Mouse (Mus musculus) G1E (cell line): Measurements from ENCODE around the gene Ehd4.

Experiments
- CTCF ChIP-seq: IDR thresholded peaks from 2 replicates; pipeline ENCODE4 v1.5.1; 2012; ENCODE audit warnings: low read depth, low read length, inconsistent platforms, mixed read lengths
- GATA1 ChIP-seq: IDR thresholded peaks from 2 replicates; pipeline ENCODE4 v1.6.1; 2012; ENCODE audit warnings: borderline replicate concordance, low read length, inconsistent platforms, mixed read lengths
- GATA2 ChIP-seq: IDR thresholded peaks from 2 replicates; pipeline ENCODE4 v1.6.1; 2012; ENCODE audit warnings: low read depth, low read length, inconsistent platforms, borderline replicate concordance
- TAL1 ChIP-seq: conservative IDR thresholded peaks from 2 replicates; pipeline ENCODE4 v1.6.1; 2012; ENCODE audit warnings: low read depth, low read length, inconsistent platforms, mixed read lengths

DNA sequence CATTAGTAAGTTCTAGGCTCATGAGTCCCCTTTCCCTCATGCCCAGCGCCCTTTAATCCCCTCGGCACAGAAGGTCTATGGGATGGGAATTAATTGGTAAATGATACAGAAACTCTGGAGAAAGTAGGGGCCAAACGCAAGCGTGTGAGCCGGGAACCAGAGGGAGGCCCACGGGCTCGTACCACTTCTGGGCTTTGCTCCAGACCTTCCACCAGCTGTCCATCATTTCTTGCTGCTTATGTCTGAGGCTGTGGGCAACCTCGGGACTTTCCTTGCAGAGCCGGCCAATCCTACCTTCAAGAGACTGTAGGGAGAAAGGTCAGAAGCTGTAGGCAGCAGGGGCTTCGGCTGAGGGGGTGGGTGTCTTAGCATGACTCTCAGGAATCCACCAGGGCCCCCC is 98.5 kb downstream of the Ehd4 start:
- TF ChIP-seq CTCF (no peak), GATA2 (no peak), GATA1 (no peak), TAL1 (no peak)
